Mouse (Mus musculus) heart, embryonic 15.5 days (tissue): ENCODE results near the gene Lipm. TPM values are rescaled to one million over a fixed set of nuclear protein-coding genes. Genes with fewer than 3 reads are reported as not detected.

Source experiments
- ATAC-seq: fragments of 200-750 bp; cut with Nextera tagmentation; replicated peaks from 2 replicates; pipeline ENCODE4 v1.8.0; 2017; ENCODE audit warnings: low read depth, moderate TSS enrichment; ENCODE audit not compliant: insufficient number of reproducible peaks, insufficient read depth, low FRiP score
- H3K27ac ChIP-seq: fragments of 300-500 bp; sonication (generic); 2 replicates; pipeline ENCODE4 v1.5.1; 2015; ENCODE audit warnings: mild to moderate bottlenecking, inconsistent platforms
- H3K27me3 ChIP-seq: fragments of 300-500 bp; sonication (generic); 2 replicates; pipeline ENCODE4 v1.6.1; 2015; ENCODE audit warnings: inconsistent platforms
- H3K36me3 ChIP-seq: fragments of 300-500 bp; sonication (generic); 2 replicates; pipeline ENCODE4 v1.6.1; 2015; ENCODE audit warnings: mild to moderate bottlenecking, inconsistent platforms
- H3K4me1 ChIP-seq: fragments of 300-500 bp; sonication (generic); replicated peaks from 2 replicates; pipeline ENCODE4 v1.6.1; 2015; ENCODE audit warnings: inconsistent platforms
- H3K4me2 ChIP-seq: fragments of 300-500 bp; sonication (generic); 2 replicates; pipeline ENCODE4 v1.6.1; 2015; ENCODE audit warnings: inconsistent platforms, mild to moderate bottlenecking, moderate library complexity
- H3K4me3 ChIP-seq: fragments of 300-500 bp; sonication (generic); 2 replicates; pipeline ENCODE4 v1.5.1; 2015; ENCODE audit warnings: mild to moderate bottlenecking, inconsistent platforms
- H3K9ac ChIP-seq: fragments of 300-500 bp; sonication (generic); 2 replicates; pipeline ENCODE4 v1.6.1; 2015; ENCODE audit warnings: mild to moderate bottlenecking, inconsistent platforms
- H3K9me3 ChIP-seq: fragments of 300-500 bp; sonication (generic); replicated peaks from 2 replicates; pipeline ENCODE4 v1.6.1; 2016; ENCODE audit warnings: inconsistent platforms
- WGBS: fragments of 180-500 bp; shearing (Covaris S2); methylation state at CpG from one replicate; pipeline ENCODE4 v1.1.7; 2015; ENCODE audit warnings: mixed read lengths; 5-methylcytosine and 5-hydroxymethylcytosine counted together
- polyA plus RNA-seq: library from polyadenylated mRNA; unstranded; fragments of >200 nt; fragmentation: Nextera tagmentation; extraction: Ambion mirVana; gene quantifications from 2 replicates; pipeline ENCODE4 v1.2.1, GENCODE M21; 2015

Gene Lipm
- 0.06 and 0.47 TPM in 2 replicates for polyA plus RNA-seq

DNA sequence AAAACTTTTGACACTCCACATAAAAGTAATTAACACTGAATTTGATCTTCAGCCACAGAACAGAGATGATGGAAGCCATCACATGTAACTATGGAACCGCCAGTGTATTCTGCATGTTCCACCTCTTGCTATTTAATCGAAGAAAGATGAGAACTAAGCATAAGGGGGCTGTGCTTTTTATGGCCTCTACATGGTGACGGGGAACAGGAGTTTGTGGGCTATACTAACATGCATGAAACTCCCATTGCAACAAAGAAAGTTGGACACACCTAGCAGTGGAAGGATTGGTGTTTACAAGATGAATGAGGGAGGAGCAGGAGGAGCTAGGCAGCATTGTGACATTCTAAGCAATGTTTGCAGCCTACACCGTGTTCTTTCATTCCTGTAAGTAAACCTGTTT, at the start of gene Lipm:
Gene Lipm (plus strand): TSS at position 301 of the 400 bp plus-strand sequence.
- 76% methylated on average over 4 of the region's 4 CpGs for WGBS
- H3K27me3 ChIP-seq = no peaks in the 10 kb centered on the region
- H3K36me3 ChIP-seq = no peaks in the 10 kb centered on the region
- H3K4me2 ChIP-seq = no peak within 1 kb of the TSS
- no peaks in the 10 kb centered on the region for H3K9me3 ChIP-seq
- H3K4me3 ChIP-seq = no peak within 1 kb of the TSS
- no peak within 1 kb of the TSS for H3K27ac ChIP-seq
- H3K4me1 ChIP-seq = no peaks in the 10 kb centered on the region
- no peak within 1 kb of the TSS for H3K9ac ChIP-seq
- no peak for ATAC-seq

DNA sequence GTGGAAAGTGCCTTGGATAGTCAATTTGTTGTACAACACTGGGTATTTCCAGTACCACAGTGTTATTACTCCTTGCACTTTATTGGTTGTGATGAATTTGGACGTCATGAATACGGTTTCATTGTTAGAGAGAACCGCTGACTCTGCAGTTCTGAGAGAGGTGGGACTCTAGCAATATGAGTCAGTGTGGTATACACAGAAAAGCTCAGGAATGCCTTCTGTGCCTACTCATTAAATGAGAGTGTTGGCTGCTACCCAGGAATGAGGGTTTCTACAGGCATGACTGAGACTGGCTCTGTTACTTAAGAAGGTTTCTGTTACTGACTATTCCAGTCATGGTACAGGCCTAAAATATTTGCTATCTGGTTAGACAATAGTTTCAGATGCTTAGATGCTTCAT, 49.2 kb upstream of the Lipm start:
- no peak for ATAC-seq
- Histone ChIP-seq H3K9me3 (no peaks in the 10 kb centered on the region), H3K4me3 (no peak overlapping the region), H3K4me2 (no peak overlapping the region), H3K27me3 (no peaks in the 10 kb centered on the region), H3K36me3 (no peaks in the 10 kb centered on the region), H3K4me1 (no peaks in the 10 kb centered on the region), H3K27ac (no peak overlapping the region), H3K9ac (no peak overlapping the region)
- 83% methylated on average over 3 of the region's 3 CpGs for WGBS

GRCm38 (mm10) chr19:34063547-34063946, 37.2 kb upstream of the Lipm start:
- Histone ChIP-seq H3K4me3 (no peak overlapping the region), H3K9me3 (no peaks in the 10 kb centered on the region), H3K27ac (no peak overlapping the region), H3K36me3 (no peaks in the 10 kb centered on the region), H3K27me3 (no peaks in the 10 kb centered on the region), H3K9ac (no peak overlapping the region), H3K4me1 (no peaks in the 10 kb centered on the region), H3K4me2 (no peak overlapping the region)
- 59% methylated on average over 1 of the region's 1 CpGs for WGBS
- no peak for ATAC-seq

DNA sequence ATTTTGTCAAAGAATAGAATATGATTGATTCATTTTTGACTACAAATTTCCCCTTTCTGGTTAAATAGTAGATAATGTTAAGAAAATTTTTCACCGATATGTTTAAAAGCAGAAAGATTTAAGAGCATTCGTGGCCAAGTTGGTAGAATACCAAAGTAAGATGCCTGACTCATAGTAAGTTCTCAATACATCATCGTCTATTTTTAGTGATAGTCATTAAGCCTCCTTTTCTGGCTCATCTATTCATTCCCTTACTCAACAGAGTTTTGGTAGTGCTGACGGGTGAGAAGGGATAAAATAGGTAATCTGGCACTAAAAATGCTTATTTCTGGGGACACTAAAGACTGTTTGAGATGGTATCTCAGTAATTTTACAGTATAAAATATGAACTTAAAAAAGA, 36.7 kb upstream of the Lipm start:
- Histone ChIP-seq H3K9ac (no peak overlapping the region), H3K27ac (no peak overlapping the region), H3K4me3 (no peak overlapping the region), H3K9me3 (no peaks in the 10 kb centered on the region), H3K4me2 (no peak overlapping the region), H3K4me1 (no peaks in the 10 kb centered on the region), H3K27me3 (no peaks in the 10 kb centered on the region), H3K36me3 (no peaks in the 10 kb centered on the region)
- ATAC-seq = no peak
- WGBS = 76% methylated on average over 4 of the region's 4 CpGs

DNA sequence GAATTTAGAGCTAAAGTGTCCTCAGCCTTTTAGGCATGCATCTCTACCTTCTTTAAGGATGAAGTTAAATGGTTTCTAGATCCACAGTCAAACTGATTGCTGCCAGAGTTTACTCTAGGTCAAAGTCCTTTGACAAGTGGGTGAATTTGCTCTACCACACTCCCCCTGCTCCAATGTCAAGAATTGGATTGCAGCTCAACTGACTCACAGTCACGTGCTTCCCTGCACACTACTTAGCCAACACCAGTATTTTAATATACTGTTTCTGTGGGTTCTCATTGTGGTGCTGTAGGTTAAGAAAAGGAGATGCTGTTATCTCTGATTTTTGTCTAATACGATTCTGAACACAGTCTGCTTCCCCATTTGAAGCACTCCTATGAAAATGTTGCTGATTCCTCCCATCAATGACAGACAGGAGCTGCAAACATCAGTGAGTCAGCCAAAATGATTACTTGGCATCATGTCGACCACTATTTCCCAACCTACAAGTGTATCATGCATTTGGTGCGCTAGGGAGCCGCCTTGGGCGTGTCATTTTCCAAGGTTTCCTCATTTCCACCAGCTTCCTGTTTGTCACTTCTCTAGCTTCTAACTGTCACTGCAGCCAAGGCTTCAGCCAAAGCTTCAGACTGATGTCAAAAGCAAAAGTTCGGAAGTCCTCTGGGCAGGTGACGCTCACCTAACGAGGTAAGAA, 33.8 kb upstream of the Lipm start, which contains the start of gene Lipn:
Gene Lipn (plus strand): TSS at position 580 of the 694 bp plus-strand sequence.
- Histone ChIP-seq H3K4me2 (no peak within 1 kb of the TSS), H3K9me3 (no peaks in the 10 kb centered on the region), H3K27me3 (no peaks in the 10 kb centered on the region), H3K4me1 (no peaks in the 10 kb centered on the region), H3K27ac (no peak within 1 kb of the TSS), H3K36me3 (no peaks in the 10 kb centered on the region), H3K9ac (no peak within 1 kb of the TSS), H3K4me3 (no peak within 1 kb of the TSS)
- ATAC-seq = no peak
- 83% methylated on average over 9 of the region's 9 CpGs for WGBS

DNA sequence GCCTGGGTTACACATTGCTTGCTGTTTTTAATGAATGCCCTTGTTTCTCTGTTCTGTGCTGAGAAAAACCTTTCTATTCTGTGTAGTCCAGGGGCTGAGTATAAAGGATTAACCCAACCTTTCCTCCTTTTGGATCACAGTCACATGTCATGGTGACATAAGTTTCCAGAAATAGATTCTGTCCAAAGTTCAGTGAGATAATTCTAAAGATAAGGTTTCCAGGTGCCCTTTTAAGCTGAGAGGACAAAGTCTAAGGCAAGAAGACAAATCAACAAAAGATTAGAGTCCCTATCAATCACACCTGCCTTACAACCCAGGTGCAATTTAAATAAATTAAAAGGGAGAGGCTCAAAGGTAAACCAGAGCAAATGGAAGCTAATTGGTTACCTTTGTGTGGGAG, 26.5 kb upstream of the Lipm start:
- Histone ChIP-seq H3K4me1 (no peaks in the 10 kb centered on the region), H3K9me3 (no peaks in the 10 kb centered on the region), H3K4me3 (no peak overlapping the region), H3K4me2 (no peak overlapping the region), H3K9ac (no peak overlapping the region), H3K27me3 (no peaks in the 10 kb centered on the region), H3K36me3 (no peaks in the 10 kb centered on the region), H3K27ac (no peak overlapping the region)
- no peak for ATAC-seq

- H3K4me1 ChIP-seq = no peaks in the 10 kb centered on the region
- 64% methylated on average over 2 of the region's 2 CpGs for WGBS
- ATAC-seq = no peak
- no peak overlapping the region for H3K4me2 ChIP-seq
- H3K27me3 ChIP-seq = no peaks in the 10 kb centered on the region
- no peaks in the 10 kb centered on the region for H3K9me3 ChIP-seq
- no peak overlapping the region for H3K9ac ChIP-seq
- H3K36me3 ChIP-seq = no peaks in the 10 kb centered on the region
- H3K4me3 ChIP-seq = no peak overlapping the region
- no peak overlapping the region for H3K27ac ChIP-seq
Observed at GRCm38 (mm10) chr19:34078130-34078529, 22.6 kb upstream of the Lipm start.

DNA sequence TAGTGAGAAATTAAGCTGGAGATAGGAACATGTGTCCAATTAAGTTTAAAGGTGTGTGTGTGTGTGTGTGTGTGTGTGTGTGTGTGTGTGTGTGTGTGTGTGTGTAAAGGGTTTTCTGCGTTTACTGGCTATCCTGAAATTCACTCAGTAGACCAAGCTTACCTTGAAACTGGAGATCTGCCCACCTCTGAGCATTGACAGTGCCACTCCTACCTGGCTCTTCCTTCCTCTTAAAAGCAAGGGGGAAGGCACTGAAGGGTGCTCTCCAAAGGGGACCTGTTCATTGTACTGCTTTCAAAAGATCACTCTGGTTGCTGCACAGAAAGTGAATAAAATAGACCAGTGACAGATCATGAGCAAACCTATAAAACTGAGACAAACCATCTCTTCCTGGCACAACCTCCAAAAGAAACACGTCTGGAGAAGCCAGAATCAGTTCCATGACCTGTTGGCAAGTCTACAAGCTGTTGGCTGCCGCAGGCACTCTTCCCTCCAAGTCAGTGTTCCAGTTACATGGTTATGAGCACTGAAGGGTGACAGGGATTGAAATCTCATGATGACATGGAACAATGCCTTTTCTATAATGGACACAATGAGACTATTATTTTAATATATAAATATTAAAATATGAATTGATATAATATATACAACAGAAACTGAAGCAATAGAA, 11.6 kb upstream of the Lipm start:
- Histone ChIP-seq H3K4me1 (no peaks in the 10 kb centered on the region), H3K9ac (no peak overlapping the region), H3K4me3 (no peak overlapping the region), H3K27me3 (no peaks in the 10 kb centered on the region), H3K9me3 (no peaks in the 10 kb centered on the region), H3K27ac (no peak overlapping the region), H3K4me2 (no peak overlapping the region), H3K36me3 (no peaks in the 10 kb centered on the region)
- WGBS = 73% methylated on average over 3 of the region's 3 CpGs
- ATAC-seq = no peak

DNA sequence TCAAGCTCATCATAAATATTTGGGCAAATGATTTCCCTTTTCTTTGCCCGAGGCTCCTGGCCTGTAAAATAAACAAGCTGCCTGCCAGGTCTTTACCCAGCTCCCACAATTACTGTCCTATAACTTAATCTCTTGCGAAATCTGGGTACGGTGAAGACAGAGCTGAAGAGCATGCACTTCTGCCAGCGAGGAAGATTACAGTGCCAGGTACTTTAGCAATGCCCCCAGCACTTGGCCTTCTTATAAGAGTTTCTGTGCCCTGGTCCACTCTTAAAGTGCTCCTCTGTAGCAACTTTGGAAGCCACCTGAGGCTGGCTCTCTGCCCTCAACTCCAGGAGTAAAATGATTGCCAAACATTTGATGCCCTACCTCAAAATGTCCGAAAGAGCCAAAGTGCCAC, 5.4 kb upstream of the Lipm start:
- 72% methylated on average over 5 of the region's 5 CpGs for WGBS
- Histone ChIP-seq H3K27me3 (no peaks in the 10 kb centered on the region), H3K4me2 (no peak overlapping the region), H3K4me3 (no peak overlapping the region), H3K4me1 (no peaks in the 10 kb centered on the region), H3K36me3 (no peaks in the 10 kb centered on the region), H3K9me3 (no peaks in the 10 kb centered on the region), H3K9ac (no peak overlapping the region), H3K27ac (no peak overlapping the region)
- ATAC-seq = no peak

DNA sequence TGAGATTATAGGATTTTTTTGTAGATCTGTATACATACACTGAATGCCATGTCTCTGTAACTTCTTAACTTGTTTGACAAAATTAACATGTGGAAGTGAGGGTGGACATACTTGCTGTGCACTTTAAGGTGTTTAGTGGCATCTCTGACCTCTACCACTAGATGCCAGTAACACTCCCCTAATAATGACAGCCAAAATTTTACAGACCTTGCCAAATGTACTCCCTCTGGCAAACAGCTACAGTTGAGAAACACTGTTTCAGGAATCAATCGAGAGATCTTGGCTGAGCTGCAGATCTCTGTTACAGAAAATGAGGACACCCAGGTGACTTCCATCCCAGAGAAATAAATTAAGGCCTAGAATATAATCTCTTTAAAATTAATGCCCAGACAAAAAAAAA, 4.5 kb upstream of the Lipm start:
- H3K27ac ChIP-seq = no peak overlapping the region
- H3K27me3 ChIP-seq = no peaks in the 10 kb centered on the region
- H3K9me3 ChIP-seq = no peaks in the 10 kb centered on the region
- no peak overlapping the region for H3K4me3 ChIP-seq
- no peak overlapping the region for H3K9ac ChIP-seq
- no peaks in the 10 kb centered on the region for H3K4me1 ChIP-seq
- 49% methylated on average over 1 of the region's 1 CpGs for WGBS
- H3K4me2 ChIP-seq = no peak overlapping the region
- H3K36me3 ChIP-seq = no peaks in the 10 kb centered on the region
- no peak for ATAC-seq

- 85% methylated on average over 7 of the region's 7 CpGs for WGBS
- H3K9ac ChIP-seq = no peak overlapping the region
- H3K4me3 ChIP-seq = no peak overlapping the region
- H3K36me3 ChIP-seq = no peaks in the 10 kb centered on the region
- no peaks in the 10 kb centered on the region for H3K27me3 ChIP-seq
- H3K9me3 ChIP-seq = no peaks in the 10 kb centered on the region
- no peak for ATAC-seq
- H3K27ac ChIP-seq = no peak overlapping the region
- H3K4me1 ChIP-seq = no peaks in the 10 kb centered on the region
- H3K4me2 ChIP-seq = no peak overlapping the region
Observed at GRCm38 (mm10) chr19:34101888-34102287, 1.2 kb downstream of the Lipm start.

DNA sequence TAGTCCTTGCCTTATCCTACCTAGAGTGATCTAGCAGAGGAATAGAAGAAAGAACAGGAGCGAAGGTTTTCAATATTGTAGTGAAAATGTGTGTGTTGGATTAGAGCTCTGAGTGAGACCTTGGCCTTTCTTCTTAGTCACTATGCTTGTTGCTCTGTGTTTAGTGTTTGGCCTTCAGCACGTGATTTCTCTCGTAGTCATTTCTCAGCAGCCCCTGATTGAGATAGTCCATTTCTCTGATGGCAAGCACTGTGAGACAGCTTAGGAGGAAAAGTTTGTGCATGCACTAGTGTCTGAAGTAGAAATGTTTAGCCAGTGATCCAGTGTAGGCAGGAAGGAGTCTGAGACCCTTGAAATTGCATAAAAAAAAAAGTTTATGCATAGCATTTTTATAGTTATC, 4.1 kb downstream of the Lipm start:
- 88% methylated on average over 3 of the region's 3 CpGs for WGBS

More for the DNA sequence above, 4.1 kb downstream of the Lipm start:
- H3K9ac ChIP-seq = no peak overlapping the region
- no peak for ATAC-seq
- no peaks in the 10 kb centered on the region for H3K9me3 ChIP-seq
- no peaks in the 10 kb centered on the region for H3K4me1 ChIP-seq
- H3K4me3 ChIP-seq = no peak overlapping the region
- H3K27ac ChIP-seq = no peak overlapping the region
- H3K4me2 ChIP-seq = no peak overlapping the region
- H3K36me3 ChIP-seq = no peaks in the 10 kb centered on the region
- H3K27me3 ChIP-seq = no peaks in the 10 kb centered on the region
